Mouse (Mus musculus): ENCODE measurements around the gene Plekhh3.

GRCm38 (mm10) chr11:101196175-101196574 is 25.0 kb upstream of the Plekhh3 start:
- TF ChIP-seq TAL1 (IDR thresholded peaks at IDR 0.05; ENCODE audit: low read length) (no peak), GATA1 (IDR thresholded peaks at IDR 0.05; ENCODE audit: low read length) (no peak)
